Mouse (Mus musculus) lung, adult 2 months (tissue): Measurements from ENCODE around the gene Atxn7. TPM values are rescaled to one million over a fixed set of nuclear protein-coding genes. Genes with fewer than 3 reads are reported as not detected.

Source experiments
- DNase-seq: peaks from one replicate; pipeline ENCODE4 v3.0.0; 2022
- H3K4me1 ChIP-seq: fragments of 200-500 bp; 2 replicates; pipeline ENCODE4 v1.6.1; 2011; ENCODE audit warnings: low read length; ENCODE audit not compliant: control insufficient read depth, insufficient read depth
- H3K4me3 ChIP-seq: fragments of 200-500 bp; replicated peaks from 2 replicates; pipeline ENCODE3; 2011; ENCODE audit warnings: low read depth, mild to moderate bottlenecking, control low read depth, low read length; ENCODE audit errors: extremely low read depth
- CTCF ChIP-seq: fragments of 200-500 bp; IDR thresholded peaks from 2 replicates; pipeline ENCODE4 v1.5.1; 2011; ENCODE audit warnings: mild to moderate bottlenecking, low read length, control low read depth; ENCODE audit not compliant: insufficient read depth
- POLR2A ChIP-seq: fragments of 200-500 bp; IDR thresholded peaks from 2 replicates; pipeline ENCODE4 v1.6.1; 2011; ENCODE audit warnings: low read depth, mild to moderate bottlenecking, control low read depth, low read length, borderline replicate concordance; ENCODE audit errors: extremely low read depth
- WGBS: fragments of 180-500 bp; shearing (Covaris S2); methylation state at CpG from one replicate; pipeline ENCODE4 v1.1.7; 2018; 5-methylcytosine and 5-hydroxymethylcytosine counted together
- polyA plus RNA-seq: library from polyadenylated mRNA; depleted of rRNA; stranded (reverse); fragments of >200 nt; gene quantifications from 2 replicates; pipeline ENCODE4 v1.2.3, GENCODE M21; 2012

Gene Atxn7
- polyA plus RNA-seq, 1 experiment = 39.4 TPM

- TF ChIP-seq POLR2A = no peak
- no peak for TF ChIP-seq CTCF
- DNase-seq = no peak
- Histone ChIP-seq H3K4me1 (no peaks in the 10 kb centered on the region), H3K4me3 (no peak overlapping the region)
- WGBS = 38% methylated on average over 2 of the region's 2 CpGs
Measured at GRCm38 (mm10) chr14:13988397-13988796, 27.2 kb downstream of the Atxn7 start.

GRCm38 (mm10) chr14:13990741-13991140 is 29.5 kb downstream of the Atxn7 start:
- no peak overlapping the region for H3K4me3 ChIP-seq
- 70% methylated on average over 3 of the region's 3 CpGs for WGBS
- peaks cover 3% of the 10 kb centered on the region for H3K4me1 ChIP-seq
- TF ChIP-seq CTCF (no peak), POLR2A (no peak)
- no peak for DNase-seq

GRCm38 (mm10) chr14:13995206-13996097 is 34.2 kb downstream of the Atxn7 start:
- no peak for DNase-seq
- TF ChIP-seq POLR2A (no peak), CTCF (0 out of 2 replicates have a peak, but pooled peaks have one; percentile 1)
- 41% methylated on average over 9 of the region's 9 CpGs for WGBS

GRCm38 (mm10) chr14:14002771-14003170 is 41.5 kb downstream of the Atxn7 start:
- DNase-seq = no peak
- TF ChIP-seq CTCF = no peak
- no peak for TF ChIP-seq POLR2A
- no peak overlapping the region for H3K4me3 ChIP-seq
- no peaks in the 10 kb centered on the region for H3K4me1 ChIP-seq
- WGBS = 93% methylated on average over 7 of the region's 7 CpGs

More at GRCm38 (mm10) chr14:13995206-13996097, 34.2 kb downstream of the Atxn7 start:
- Histone ChIP-seq H3K4me1 (peaks cover 3% of the 10 kb centered on the region), H3K4me3 (no peak overlapping the region)

GRCm38 (mm10) chr14:14009712-14010111 is 48.5 kb downstream of the Atxn7 start:
- WGBS = 37% methylated on average over 6 of the region's 6 CpGs

GRCm38 (mm10) chr14:14012383-14013251 is 51.4 kb downstream of the Atxn7 start:
- Histone ChIP-seq H3K4me1 (peaks cover 12% of the 10 kb centered on the region), H3K4me3 (peak overlapping the region; percentile 89)
- peak; percentile 87 for DNase-seq
- TF ChIP-seq CTCF (no peak), POLR2A (peak; percentile 37; the same call in 1 of the 2 replicates)
- WGBS = under 1% methylated on average over 107 of the region's 116 CpGs

More at GRCm38 (mm10) chr14:14009712-14010111, 48.5 kb downstream of the Atxn7 start:
- TF ChIP-seq POLR2A (no peak), CTCF (no peak)
- H3K4me3 ChIP-seq = no peak overlapping the region
- H3K4me1 ChIP-seq = peaks cover 9% of the 10 kb centered on the region
- no peak for DNase-seq

GRCm38 (mm10) chr14:14013252-14013711 is 52.0 kb downstream of the Atxn7 start:
- 3% methylated on average over 26 of the region's 27 CpGs for WGBS
- Histone ChIP-seq H3K4me3 (peak overlapping the region; percentile 89), H3K4me1 (peaks cover 12% of the 10 kb centered on the region)
- TF ChIP-seq POLR2A (0 out of 2 replicates have a peak, but pooled peaks have one; percentile 9), CTCF (no peak)
- no peak for DNase-seq

GRCm38 (mm10) chr14:14014636-14015375 is 53.6 kb downstream of the Atxn7 start:
- no peak for TF ChIP-seq POLR2A
- no peak for TF ChIP-seq CTCF
- 54% methylated on average over 6 of the region's 6 CpGs for WGBS
- Histone ChIP-seq H3K4me3 (no peak overlapping the region), H3K4me1 (peaks cover 12% of the 10 kb centered on the region)
- peak; percentile 25 for DNase-seq
